Mouse (Mus musculus) MEL (cell line): ENCODE measurements around the gene Lbx2.

ENCODE experiments used
- CTCF ChIP-seq, 3 experiments: IDR thresholded peaks in 2 of 3; conservative IDR thresholded peaks in 1 of 3; 2 replicates each; pipeline ENCODE4 v1.5.1; 2011 to 2012; ENCODE audit warnings: low read length in 3 of 3, low read depth in 2 of 3, mild to moderate bottlenecking in 2 of 3, improper control_type of control experiment in 1 of 3, inconsistent platforms in 1 of 3, mixed read lengths in 1 of 3, moderate library complexity in 1 of 3; ENCODE audit not compliant: control insufficient read depth in 1 of 3, insufficient read depth in 1 of 3, poor library complexity in 1 of 3, severe bottlenecking in 1 of 3
- E2F4 ChIP-seq: IDR thresholded peaks from 2 replicates; pipeline ENCODE4 v1.6.1; 2011; ENCODE audit warnings: low read depth, low read length, improper control_type of control experiment, borderline replicate concordance
- ELF1 ChIP-seq: IDR thresholded peaks from 2 replicates; pipeline ENCODE4 v1.6.1; 2014; ENCODE audit warnings: low read depth, mild to moderate bottlenecking, inconsistent platforms, low read length, improper control_type of control experiment, moderate library complexity
- EP300 ChIP-seq, 2 experiments: IDR thresholded peaks; 2 replicates each; pipeline ENCODE4 v1.6.1; 2011; ENCODE audit warnings: improper control_type of control experiment in 2 of 2, low read length in 2 of 2, low read depth in 1 of 2, mild to moderate bottlenecking in 1 of 2
- HCFC1 ChIP-seq: IDR thresholded peaks from 2 replicates; pipeline ENCODE4 v1.6.1; 2012; ENCODE audit warnings: low read depth, mild to moderate bottlenecking, inconsistent platforms, low read length, improper control_type of control experiment, moderate library complexity
- JUND ChIP-seq: IDR thresholded peaks from 2 replicates; pipeline ENCODE4 v1.6.1; 2011; ENCODE audit warnings: low read depth, mild to moderate bottlenecking, improper control_type of control experiment, low read length
- MYC ChIP-seq: IDR thresholded peaks from 2 replicates; pipeline ENCODE4 v1.6.1; 2011; ENCODE audit warnings: low read depth, mild to moderate bottlenecking, low read length, improper control_type of control experiment, moderate library complexity
- POLR2A ChIP-seq, 2 experiments: IDR thresholded peaks; 2 replicates each; pipeline ENCODE4 v1.6.1; 2011 to 2012; ENCODE audit warnings: low read length in 2 of 2, mild to moderate bottlenecking in 2 of 2, control low read depth in 1 of 2, improper control_type of control experiment in 1 of 2, low read depth in 1 of 2, moderate library complexity in 1 of 2; ENCODE audit not compliant: control insufficient read depth in 1 of 2, insufficient read depth in 1 of 2, poor library complexity in 1 of 2
- POLR2AphosphoS2 ChIP-seq: IDR thresholded peaks from 2 replicates; pipeline ENCODE4 v1.6.1; 2011; ENCODE audit warnings: low read length, improper control_type of control experiment
- TCF12 ChIP-seq: IDR thresholded peaks from 2 replicates; pipeline ENCODE4 v1.6.1; 2014; ENCODE audit warnings: low read depth, mild to moderate bottlenecking, inconsistent platforms, low read length, improper control_type of control experiment, moderate library complexity

DNA sequence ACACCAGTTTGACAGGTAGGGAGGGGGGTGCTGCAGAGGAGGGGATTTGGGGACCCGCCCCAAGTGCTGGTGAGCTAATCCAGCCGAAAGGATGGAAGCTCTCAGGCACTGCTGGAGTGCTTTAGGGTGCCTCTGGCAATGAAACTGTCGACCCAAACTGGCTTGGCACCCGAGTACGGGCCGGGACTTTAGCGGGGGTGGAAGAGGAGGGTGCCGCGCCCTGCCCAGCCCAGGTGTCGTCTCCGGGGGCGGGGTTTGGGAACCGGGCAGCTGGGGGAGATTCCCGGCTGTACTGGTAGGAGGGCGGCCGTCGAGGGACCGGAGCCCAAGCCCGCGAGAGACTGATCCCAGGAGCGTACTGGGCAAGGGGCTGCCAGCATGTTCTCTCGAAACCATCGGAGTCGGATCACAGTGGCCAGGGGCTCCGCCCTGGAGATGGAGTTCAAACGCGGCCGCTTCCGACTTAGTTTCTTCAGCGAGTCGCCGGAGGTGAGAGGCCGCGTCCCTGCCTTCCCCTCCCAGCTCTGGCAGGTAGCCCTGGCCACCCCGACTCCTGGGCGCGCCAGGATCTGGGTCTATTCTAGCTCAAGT is 49.5 kb downstream of the Lbx2 start:
- TF ChIP-seq POLR2A (IDR thresholded peaks at IDR 0.05; ENCODE audit: control insufficient read depth in 1 of 2, insufficient read depth in 1 of 2, low read depth in 1 of 2, low read length in 2 of 2, poor library complexity in 1 of 2) (no peak), CTCF (IDR thresholded peaks at IDR 0.05 in 2 of 3, conservative IDR thresholded peaks at IDR 0.05 in 1 of 3; ENCODE audit: control insufficient read depth in 1 of 3, insufficient read depth in 1 of 3, low read depth in 2 of 3, low read length in 3 of 3, poor library complexity in 1 of 3, severe bottlenecking in 1 of 3) (no peak), EP300 (IDR thresholded peaks at IDR 0.05; ENCODE audit: low read depth in 1 of 2, low read length in 2 of 2) (no peak), ELF1 (no peak), E2F4 (no peak), JUND (no peak), TCF12 (no peak), POLR2AphosphoS2 (no peak), HCFC1 (no peak), MYC (no peak)
